Mouse (Mus musculus) liver, embryonic 14.5 days (tissue): ENCODE results near the gene Lrmda.

Source experiments
- CTCF ChIP-seq: IDR thresholded peaks from 2 replicates; pipeline ENCODE4 v1.5.1; 2016; ENCODE audit warnings: antibody characterized with exemption, low read depth, control low read depth
- EP300 ChIP-seq: IDR thresholded peaks from 2 replicates; pipeline ENCODE4 v1.6.1; 2016; ENCODE audit warnings: antibody characterized with exemption, low read depth

DNA sequence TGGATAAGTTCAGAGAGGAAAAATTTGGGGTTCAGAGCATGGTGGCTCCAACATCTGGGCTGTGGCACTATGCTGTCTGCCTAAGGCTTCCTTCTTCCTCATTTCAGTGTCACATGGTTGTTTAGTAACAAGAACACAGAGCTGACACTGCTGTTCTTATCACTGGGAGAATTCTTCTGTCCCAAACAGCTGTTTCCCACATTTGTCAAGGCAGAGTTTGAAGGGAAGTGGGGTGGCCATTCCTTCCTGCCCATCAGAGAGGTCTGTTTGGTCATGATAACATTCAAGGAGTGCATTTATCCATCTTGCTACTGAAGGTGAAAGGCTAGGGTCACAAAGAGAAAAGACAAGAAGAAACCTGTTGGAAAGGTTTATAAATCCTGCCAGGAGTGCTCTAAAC, 740.2 kb downstream of the Lrmda start:
- peak; percentile 10; the same call in 1 of the 2 replicates for TF ChIP-seq EP300
- TF ChIP-seq CTCF: no peak
